Mouse (Mus musculus) MN1 (cell line): ENCODE measurements around the gene Rdh16f1.
"Not testable (repeated sequence)": the region's sequence is repeated elsewhere in the genome, so short reads cannot be mapped to it uniquely, and the experiment has no call there.

Experiments
- DNase-seq: peaks from one replicate; pipeline ENCODE4 v3.0.0-alpha.2; 2016; ENCODE audit warnings: low spot score

The Rdh16f1 gene

GRCm38 (mm10) chr10:127748847-127749612 is 10.6 kb upstream of the Rdh16f1 start:
- no peak for DNase-seq

- DNase-seq: no peak
Measured at GRCm38 (mm10) chr10:127750136-127750777, 9.3 kb upstream of the Rdh16f1 start.

GRCm38 (mm10) chr10:127751548-127751947 is 8.0 kb upstream of the Rdh16f1 start, which contains the start of gene Gpr182:
Gene Gpr182, minus strand, starts transcription at chr10:127751732.
- no peak for DNase-seq

GRCm38 (mm10) chr10:127754566-127755166 is 4.9 kb upstream of the Rdh16f1 start:
- DNase-seq: no peak

- DNase-seq: no peak
Measured at GRCm38 (mm10) chr10:127755246-127755645, 4.3 kb upstream of the Rdh16f1 start.

GRCm38 (mm10) chr10:127755770-127756468 is 3.7 kb upstream of the Rdh16f1 start:
- DNase-seq: no peak

- DNase-seq: not testable (repeated sequence)
Measured at GRCm38 (mm10) chr10:127762926-127763325, 3.3 kb downstream of the Rdh16f1 start.

GRCm38 (mm10) chr10:127763914-127764680 is 4.5 kb downstream of the Rdh16f1 start:
- DNase-seq: no peak

- DNase-seq: no peak
Measured at GRCm38 (mm10) chr10:127766564-127766963, 7.0 kb downstream of the Rdh16f1 start.

GRCm38 (mm10) chr10:127776011-127776410 is 16.4 kb downstream of the Rdh16f1 start, which contains the start of gene Rdh9:
Gene Rdh9, plus strand, starts transcription at chr10:127776386.
- no peak for DNase-seq

- not testable (repeated sequence) for DNase-seq
Measured at GRCm38 (mm10) chr10:127782321-127782720, 22.7 kb downstream of the Rdh16f1 start.

- DNase-seq: not testable (repeated sequence)
Measured at GRCm38 (mm10) chr10:127785411-127785810, 25.8 kb downstream of the Rdh16f1 start.

- no peak for DNase-seq
Measured at GRCm38 (mm10) chr10:127799295-127799694, 39.7 kb downstream of the Rdh16f1 start.

GRCm38 (mm10) chr10:127800891-127801290 is 41.3 kb downstream of the Rdh16f1 start, which contains the start of gene Rdh16:
Gene Rdh16, plus strand, starts transcription at chr10:127801152.
- no peak for DNase-seq

- no peak for DNase-seq
Measured at GRCm38 (mm10) chr10:127801612-127802011, 42.0 kb downstream of the Rdh16f1 start.

GRCm38 (mm10) chr10:127802236-127802635 is 42.6 kb downstream of the Rdh16f1 start:
- DNase-seq: no peak

- no peak for DNase-seq
Measured at GRCm38 (mm10) chr10:127804416-127804815, 44.8 kb downstream of the Rdh16f1 start.

GRCm38 (mm10) chr10:127815888-127816287 is 56.3 kb downstream of the Rdh16f1 start:
- DNase-seq: no peak

- not testable (repeated sequence) for DNase-seq
Measured at GRCm38 (mm10) chr10:127817268-127817910, 57.8 kb downstream of the Rdh16f1 start.

GRCm38 (mm10) chr10:127821806-127822205 is 62.2 kb downstream of the Rdh16f1 start:
- not testable (repeated sequence) for DNase-seq

GRCm38 (mm10) chr10:127825386-127825785 is 65.8 kb downstream of the Rdh16f1 start:
- DNase-seq: peak; percentile 40
